Mouse (Mus musculus): Measurements from ENCODE around the gene Cdk19. TPM values are rescaled to one million over a fixed set of nuclear protein-coding genes. Genes with fewer than 3 reads are reported as not detected.

Cdk19 gene
- polyA plus RNA-seq, 1 experiment = not detected

GRCm38 (mm10) chr10:40309884-40310635 lies 29.3 kb upstream of the Cdk19 start:
- Histone ChIP-seq H3K27ac (ENCODE audit: insufficient read depth, low read depth, low read length) (no peak overlapping the region), H3K4me3 (ENCODE audit: insufficient read depth, low read depth, low read length) (no peak overlapping the region), H3K4me1 (ENCODE audit: control insufficient read depth, insufficient read depth, low read length) (no peaks in the 10 kb centered on the region)
- WGBS = 62% methylated on average over 6 of the region's 6 CpGs
- TF ChIP-seq POLR2A (IDR thresholded peaks at IDR 0.05; ENCODE audit: insufficient read depth, low read depth, low read length) (no peak), CTCF (IDR thresholded peaks at IDR 0.05; ENCODE audit: insufficient read depth, low read depth, low read length) (no peak)

- 96% methylated on average over 4 of the region's 4 CpGs for WGBS
- Histone ChIP-seq H3K27ac (ENCODE audit: insufficient read depth, low read depth, low read length) (no peak overlapping the region), H3K4me1 (ENCODE audit: control insufficient read depth, insufficient read depth, low read length) (no peaks in the 10 kb centered on the region), H3K4me3 (ENCODE audit: insufficient read depth, low read depth, low read length) (no peak overlapping the region)
- TF ChIP-seq POLR2A (IDR thresholded peaks at IDR 0.05; ENCODE audit: insufficient read depth, low read depth, low read length) (no peak), CTCF (IDR thresholded peaks at IDR 0.05; ENCODE audit: insufficient read depth, low read depth, low read length) (no peak)
Measured at GRCm38 (mm10) chr10:40312781-40313180, 26.6 kb upstream of the Cdk19 start.

GRCm38 (mm10) chr10:40316841-40317585 lies 22.4 kb upstream of the Cdk19 start:
- TF ChIP-seq CTCF (IDR thresholded peaks at IDR 0.05; ENCODE audit: insufficient read depth, low read depth, low read length) = no peak
- TF ChIP-seq POLR2A (IDR thresholded peaks at IDR 0.05; ENCODE audit: insufficient read depth, low read depth, low read length) = no peak
- WGBS = 73% methylated on average over 7 of the region's 7 CpGs
- H3K4me1 ChIP-seq (ENCODE audit: control insufficient read depth, insufficient read depth, low read length) = no peaks in the 10 kb centered on the region
- H3K27ac ChIP-seq (ENCODE audit: insufficient read depth, low read depth, low read length) = no peak overlapping the region
- H3K4me3 ChIP-seq (ENCODE audit: insufficient read depth, low read depth, low read length) = no peak overlapping the region

GRCm38 (mm10) chr10:40320306-40320705 lies 19.1 kb upstream of the Cdk19 start:
- no peak overlapping the region for H3K27ac ChIP-seq (ENCODE audit: insufficient read depth, low read depth, low read length)
- 96% methylated on average over 10 of the region's 10 CpGs for WGBS
- TF ChIP-seq CTCF (IDR thresholded peaks at IDR 0.05; ENCODE audit: insufficient read depth, low read depth, low read length) = no peak
- no peak for TF ChIP-seq POLR2A (IDR thresholded peaks at IDR 0.05; ENCODE audit: insufficient read depth, low read depth, low read length)

GRCm38 (mm10) chr10:40328004-40328551 lies 11.3 kb upstream of the Cdk19 start:
- Histone ChIP-seq H3K27ac (ENCODE audit: insufficient read depth, low read depth, low read length) (no peak overlapping the region), H3K4me1 (ENCODE audit: control insufficient read depth, insufficient read depth, low read length) (no peaks in the 10 kb centered on the region), H3K4me3 (ENCODE audit: insufficient read depth, low read depth, low read length) (no peak overlapping the region)
- no peak for TF ChIP-seq CTCF (IDR thresholded peaks at IDR 0.05; ENCODE audit: insufficient read depth, low read depth, low read length)
- no peak for TF ChIP-seq POLR2A (IDR thresholded peaks at IDR 0.05; ENCODE audit: insufficient read depth, low read depth, low read length)
- 84% methylated on average over 9 of the region's 9 CpGs for WGBS

More at GRCm38 (mm10) chr10:40320306-40320705, 19.1 kb upstream of the Cdk19 start:
- H3K4me1 ChIP-seq (ENCODE audit: control insufficient read depth, insufficient read depth, low read length) = no peaks in the 10 kb centered on the region
- no peak overlapping the region for H3K4me3 ChIP-seq (ENCODE audit: insufficient read depth, low read depth, low read length)

- Histone ChIP-seq H3K4me1 (ENCODE audit: control insufficient read depth, insufficient read depth, low read length) (no peaks in the 10 kb centered on the region), H3K4me3 (ENCODE audit: insufficient read depth, low read depth, low read length) (no peak overlapping the region), H3K27ac (ENCODE audit: insufficient read depth, low read depth, low read length) (no peak overlapping the region)
- TF ChIP-seq CTCF (IDR thresholded peaks at IDR 0.05; ENCODE audit: insufficient read depth, low read depth, low read length) = no peak
- no peak for TF ChIP-seq POLR2A (IDR thresholded peaks at IDR 0.05; ENCODE audit: insufficient read depth, low read depth, low read length)
- 82% methylated on average over 1 of the region's 1 CpGs for WGBS
Measured at GRCm38 (mm10) chr10:40330262-40330661, 9.1 kb upstream of the Cdk19 start.

GRCm38 (mm10) chr10:40332864-40333263 lies 6.5 kb upstream of the Cdk19 start:
- H3K4me1 ChIP-seq (ENCODE audit: control insufficient read depth, insufficient read depth, low read length) = no peaks in the 10 kb centered on the region
- no peak for TF ChIP-seq CTCF (IDR thresholded peaks at IDR 0.05; ENCODE audit: insufficient read depth, low read depth, low read length)
- TF ChIP-seq POLR2A (IDR thresholded peaks at IDR 0.05; ENCODE audit: insufficient read depth, low read depth, low read length) = no peak
- H3K4me3 ChIP-seq (ENCODE audit: insufficient read depth, low read depth, low read length) = no peak overlapping the region
- H3K27ac ChIP-seq (ENCODE audit: insufficient read depth, low read depth, low read length) = no peak overlapping the region
- 55% methylated on average over 6 of the region's 6 CpGs for WGBS

- no peak for TF ChIP-seq POLR2A (IDR thresholded peaks at IDR 0.05; ENCODE audit: insufficient read depth, low read depth, low read length)
- no peak for TF ChIP-seq CTCF (IDR thresholded peaks at IDR 0.05; ENCODE audit: insufficient read depth, low read depth, low read length)
Measured at GRCm38 (mm10) chr10:40342036-40342435, 2.7 kb downstream of the Cdk19 start.

More at GRCm38 (mm10) chr10:40342036-40342435, 2.7 kb downstream of the Cdk19 start:
- H3K4me3 ChIP-seq (ENCODE audit: insufficient read depth, low read depth, low read length) = no peak overlapping the region
- 86% methylated on average over 4 of the region's 4 CpGs for WGBS
- no peak overlapping the region for H3K27ac ChIP-seq (ENCODE audit: insufficient read depth, low read depth, low read length)
- H3K4me1 ChIP-seq (ENCODE audit: control insufficient read depth, insufficient read depth, low read length) = no peaks in the 10 kb centered on the region
